Mouse (Mus musculus) 3T3-L1 (cell line): ENCODE data around the gene Cs.
A peak's percentile ranks its signal among the peaks of the same experiment; 100 is the strongest.

Experiments used
- DNase-seq: peaks from one replicate; pipeline ENCODE4 v3.0.0-alpha.2; 2015; ENCODE audit warnings: low read depth, low spot score

Cs gene

GRCm38 (mm10) chr10:128408591-128409535 lies 71.3 kb downstream of the Cs start:
- peak; percentile 40 for DNase-seq

GRCm38 (mm10) chr10:128409692-128410559 lies 72.4 kb downstream of the Cs start:
- DNase-seq: peak; percentile 99

- peak; percentile 43 for DNase-seq
These were observed 73.0 kb downstream of the Cs start for GRCm38 (mm10) chr10:128410560-128410845.

GRCm38 (mm10) chr10:128411211-128412054 lies 73.9 kb downstream of the Cs start, which contains the start of the genes Nabp2 and Rnf41:
Gene Nabp2, minus strand, starts transcription at chr10:128411492.
Gene Rnf41, plus strand, starts transcription at chr10:128411657.
- DNase-seq: peak; percentile 97

- DNase-seq: peak; percentile 61
These were observed 74.5 kb downstream of the Cs start for GRCm38 (mm10) chr10:128412055-128412381.
